Mouse (Mus musculus) kidney, embryonic 16.5 days (tissue): ENCODE measurements around the gene Clmp. TPM values are rescaled to one million over a fixed set of nuclear protein-coding genes. Genes with fewer than 3 reads are reported as not detected.

ENCODE experiments used
- ATAC-seq: fragments of 200-750 bp; cut with Nextera tagmentation; 2 replicates; pipeline ENCODE4 v1.8.0; 2017; ENCODE audit warnings: moderate TSS enrichment; ENCODE audit not compliant: low FRiP score, low TSS enrichment
- H3K27ac ChIP-seq: fragments of 300-500 bp; sonication (generic); 2 replicates; pipeline ENCODE4 v1.5.1; 2014; ENCODE audit warnings: low read length
- H3K27me3 ChIP-seq: fragments of 300-500 bp; sonication (generic); 2 replicates; pipeline ENCODE4 v1.6.1; 2014; ENCODE audit warnings: low read length, control low read depth, mixed read lengths; ENCODE audit not compliant: insufficient read depth
- H3K36me3 ChIP-seq: fragments of 300-500 bp; sonication (generic); 2 replicates; pipeline ENCODE4 v1.6.1; 2014; ENCODE audit warnings: low read length, control low read depth, mixed read lengths; ENCODE audit not compliant: insufficient read depth
- H3K4me1 ChIP-seq: fragments of 300-500 bp; sonication (generic); 2 replicates; pipeline ENCODE4 v1.6.1; 2014; ENCODE audit warnings: low read length, control low read depth, mixed read lengths; ENCODE audit not compliant: insufficient read depth
- H3K4me2 ChIP-seq: fragments of 300-500 bp; sonication (generic); replicated peaks from 2 replicates; pipeline ENCODE4 v1.6.1; 2014; ENCODE audit warnings: low read depth, low read length
- H3K4me3 ChIP-seq: fragments of 300-500 bp; sonication (generic); 2 replicates; pipeline ENCODE4 v1.5.1; 2014; ENCODE audit warnings: mild to moderate bottlenecking, low read length
- H3K9ac ChIP-seq: fragments of 300-500 bp; sonication (generic); replicated peaks from 2 replicates; pipeline ENCODE4 v1.6.1; 2014; ENCODE audit warnings: low read length
- H3K9me3 ChIP-seq: fragments of 300-500 bp; sonication (generic); 2 replicates; pipeline ENCODE4 v1.6.1; 2016; ENCODE audit warnings: low read length, control low read depth
- WGBS: fragments of 180-500 bp; shearing (Covaris S2); extraction: QIAGEN DNeasy Blood & Tissue Kit; methylation state at CpG from one replicate; pipeline ENCODE4 v1.1.7; 2014; 5-methylcytosine and 5-hydroxymethylcytosine counted together
- polyA plus RNA-seq: library from polyadenylated mRNA; unstranded; fragments of >200 nt; fragmentation: Nextera tagmentation; extraction: Ambion mirVana; gene quantifications from 2 replicates; pipeline ENCODE4 v1.2.1, GENCODE M21; 2015

Gene Clmp
- polyA plus RNA-seq, 1 experiment from 2014 or later, result 28.0 TPM

- Histone ChIP-seq H3K9ac (no peak overlapping the region), H3K36me3 (no peaks in the 10 kb centered on the region), H3K4me3 (peak overlapping the region; percentile 66), H3K9me3 (no peaks in the 10 kb centered on the region), H3K27ac (no peak overlapping the region), H3K4me2 (peak overlapping the region; percentile 91), H3K4me1 (peaks cover 10% of the 10 kb centered on the region), H3K27me3 (peaks cover 6% of the 10 kb centered on the region; the same call in 1 of the 2 replicates)
- no peak for ATAC-seq
- WGBS, result 48% methylated on average over 3 of the region's 3 CpGs
These were observed 1.8 kb downstream of the Clmp start for GRCm38 (mm10) chr9:40687553-40687952.

DNA sequence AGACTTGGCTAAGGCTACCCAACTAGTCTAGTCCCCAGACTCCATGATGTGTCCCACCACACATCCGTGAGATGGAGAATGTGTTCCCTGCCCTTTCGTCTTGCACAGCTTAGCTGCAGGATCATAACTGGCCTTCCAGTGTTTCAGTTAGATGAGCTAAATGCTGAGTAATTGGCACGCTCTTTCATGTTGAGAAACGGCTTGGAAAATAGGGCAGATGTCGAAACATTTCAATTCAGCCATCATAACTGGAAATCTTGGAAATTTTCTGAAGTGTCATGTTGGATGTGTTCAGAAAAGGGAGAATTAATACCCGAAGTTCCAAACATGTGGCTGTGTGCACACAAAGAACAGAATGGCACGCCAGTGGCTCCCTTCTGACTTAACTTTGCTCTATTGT, 4.7 kb downstream of the Clmp start:
- 0 out of 2 replicates have a peak, but pooled peaks cover 6% of the 10 kb centered on the region for H3K27me3 ChIP-seq
- H3K4me3 ChIP-seq, result no peak overlapping the region
- no peak for ATAC-seq
- no peaks in the 10 kb centered on the region for H3K9me3 ChIP-seq
- no peaks in the 10 kb centered on the region for H3K36me3 ChIP-seq
- no peak overlapping the region for H3K4me2 ChIP-seq
- 88% methylated on average over 7 of the region's 7 CpGs for WGBS
- H3K4me1 ChIP-seq, result peaks cover 20% of the 10 kb centered on the region
- no peak overlapping the region for H3K9ac ChIP-seq
- H3K27ac ChIP-seq, result no peak overlapping the region

DNA sequence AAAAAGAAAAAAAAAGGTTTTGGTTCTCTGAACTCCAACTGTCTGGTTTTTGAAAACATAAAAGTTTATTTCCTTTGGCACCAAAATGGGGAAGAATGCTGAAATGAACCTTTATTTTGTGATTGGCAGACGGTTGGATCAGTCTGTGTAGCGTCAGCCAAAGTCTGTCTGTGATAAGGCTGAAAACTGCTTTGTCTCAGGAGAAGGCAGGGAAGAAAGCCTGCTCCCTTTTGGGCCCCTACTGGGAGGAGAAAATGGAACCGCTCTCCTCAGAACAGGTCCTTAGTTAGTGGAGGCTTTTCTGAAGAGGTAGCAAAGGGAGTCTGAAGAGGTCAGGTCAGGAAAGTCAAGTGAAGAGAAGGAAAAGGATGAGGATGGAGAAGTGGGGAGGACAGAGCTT, 7.3 kb downstream of the Clmp start:
- no peaks in the 10 kb centered on the region for H3K36me3 ChIP-seq
- no peak for ATAC-seq
- no peaks in the 10 kb centered on the region for H3K27me3 ChIP-seq
- H3K4me2 ChIP-seq, result no peak overlapping the region
- peaks cover 14% of the 10 kb centered on the region for H3K4me1 ChIP-seq
- no peak overlapping the region for H3K4me3 ChIP-seq
- H3K9me3 ChIP-seq, result no peaks in the 10 kb centered on the region
- WGBS, result 50% methylated on average over 3 of the region's 3 CpGs
- H3K9ac ChIP-seq, result no peak overlapping the region
- peak overlapping the region; percentile 27; the same call in 1 of the 2 replicates for H3K27ac ChIP-seq

DNA sequence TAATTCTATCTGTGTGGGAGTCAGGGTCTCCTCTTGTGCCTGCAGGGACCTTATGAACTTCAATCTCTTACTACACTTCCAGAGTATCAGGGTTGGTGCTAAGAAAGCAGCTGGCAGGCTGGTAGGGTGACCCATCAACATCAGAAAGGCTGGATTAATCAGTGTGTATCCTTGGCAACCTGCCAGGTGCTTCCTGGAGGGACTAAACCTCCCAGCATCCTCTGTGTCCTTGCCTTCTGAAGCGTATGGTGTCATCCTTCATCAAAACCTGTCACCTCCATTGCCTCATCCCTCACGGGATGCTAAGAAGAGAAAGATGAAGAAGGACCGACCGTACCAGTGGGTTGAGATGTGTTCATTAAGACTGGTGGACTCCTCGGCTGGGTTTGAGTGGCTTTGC, 8.0 kb downstream of the Clmp start:
- WGBS, result 56% methylated on average over 5 of the region's 5 CpGs

GRCm38 (mm10) chr9:40694284-40694683, 8.5 kb downstream of the Clmp start:
- H3K9ac ChIP-seq, result no peak overlapping the region
- 0 out of 2 replicates have a peak overlapping the region, but pooled peaks have one; percentile 2 for H3K27ac ChIP-seq
- no peaks in the 10 kb centered on the region for H3K27me3 ChIP-seq
- no peak overlapping the region for H3K4me3 ChIP-seq
- no peak overlapping the region for H3K4me2 ChIP-seq
- no peaks in the 10 kb centered on the region for H3K9me3 ChIP-seq
- peaks cover 19% of the 10 kb centered on the region for H3K4me1 ChIP-seq
- WGBS, result 78% methylated on average over 12 of the region's 12 CpGs
- no peak for ATAC-seq
- H3K36me3 ChIP-seq, result no peaks in the 10 kb centered on the region

More for the DNA sequence above, 8.0 kb downstream of the Clmp start:
- Histone ChIP-seq H3K36me3 (no peaks in the 10 kb centered on the region), H3K4me3 (no peak overlapping the region), H3K4me1 (peaks cover 15% of the 10 kb centered on the region), H3K4me2 (no peak overlapping the region), H3K27me3 (no peaks in the 10 kb centered on the region), H3K9me3 (no peaks in the 10 kb centered on the region), H3K27ac (peak overlapping the region; percentile 27; the same call in 1 of the 2 replicates), H3K9ac (no peak overlapping the region)
- ATAC-seq, result peak; percentile 64; the same call in 1 of the 2 replicates

- Histone ChIP-seq H3K27me3 (no peaks in the 10 kb centered on the region), H3K9ac (no peak overlapping the region), H3K4me2 (no peak overlapping the region), H3K36me3 (no peaks in the 10 kb centered on the region), H3K4me1 (peaks cover 19% of the 10 kb centered on the region), H3K9me3 (no peaks in the 10 kb centered on the region), H3K4me3 (no peak overlapping the region), H3K27ac (no peak overlapping the region)
- WGBS, result 86% methylated on average over 4 of the region's 4 CpGs
- no peak for ATAC-seq
These were observed 10.3 kb downstream of the Clmp start for GRCm38 (mm10) chr9:40696086-40696485.

- Histone ChIP-seq H3K27me3 (no peaks in the 10 kb centered on the region), H3K36me3 (no peaks in the 10 kb centered on the region), H3K4me3 (no peak overlapping the region), H3K9ac (no peak overlapping the region), H3K27ac (no peak overlapping the region), H3K9me3 (no peaks in the 10 kb centered on the region), H3K4me1 (peaks cover 7% of the 10 kb centered on the region), H3K4me2 (no peak overlapping the region)
- 57% methylated on average over 3 of the region's 3 CpGs for WGBS
- 0 out of 2 replicates have a peak, but pooled peaks have one; percentile 42 for ATAC-seq
These were observed 13.4 kb downstream of the Clmp start for GRCm38 (mm10) chr9:40699194-40699593.

DNA sequence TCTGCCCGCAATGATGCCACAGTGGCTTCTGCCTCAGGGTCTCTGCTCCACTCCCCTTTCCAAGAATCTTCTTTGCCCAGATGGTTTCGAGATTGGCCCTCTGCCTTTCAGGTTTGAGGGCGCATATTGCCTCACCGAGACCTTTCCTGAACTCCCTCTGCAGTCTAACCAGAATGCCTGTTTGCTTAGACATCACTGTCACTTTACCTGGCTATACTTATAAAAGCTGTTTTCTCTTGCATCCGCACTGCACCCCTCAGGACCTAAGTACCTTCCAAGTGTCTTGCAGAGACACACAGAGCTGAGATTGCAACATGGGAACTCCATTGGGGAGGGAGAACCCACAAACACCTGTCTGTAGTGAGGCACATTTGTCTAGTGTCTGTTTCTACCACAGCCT, 14.5 kb downstream of the Clmp start:
- H3K4me1 ChIP-seq, result peaks cover 15% of the 10 kb centered on the region
- H3K4me3 ChIP-seq, result no peak overlapping the region
- no peak overlapping the region for H3K27ac ChIP-seq
- no peak for ATAC-seq
- 92% methylated on average over 5 of the region's 5 CpGs for WGBS
- no peak overlapping the region for H3K9ac ChIP-seq
- H3K9me3 ChIP-seq, result no peaks in the 10 kb centered on the region
- H3K27me3 ChIP-seq, result no peaks in the 10 kb centered on the region
- no peak overlapping the region for H3K4me2 ChIP-seq
- no peaks in the 10 kb centered on the region for H3K36me3 ChIP-seq

GRCm38 (mm10) chr9:40704364-40705276, 18.9 kb downstream of the Clmp start:
- no peaks in the 10 kb centered on the region for H3K36me3 ChIP-seq
- H3K4me1 ChIP-seq, result peaks cover 47% of the 10 kb centered on the region
- H3K27me3 ChIP-seq, result no peaks in the 10 kb centered on the region
- WGBS, result 13% methylated on average over 10 of the region's 10 CpGs
- H3K4me3 ChIP-seq, result no peak overlapping the region
- H3K9me3 ChIP-seq, result no peaks in the 10 kb centered on the region
- H3K4me2 ChIP-seq, result no peak overlapping the region
- H3K27ac ChIP-seq, result peak overlapping the region; percentile 61
- ATAC-seq, result peak; percentile 44
- H3K9ac ChIP-seq, result no peak overlapping the region
